Mouse (Mus musculus) CH12F3 (cell line): ENCODE measurements around the gene Tbc1d32.

Experiments used
- in situ Hi-C: fragments of 300-500 bp; cut with MboI; formaldehyde crosslinking; loops from 2 replicates; pipeline ENCODE4 v1.14.3; 2020; ENCODE audit warnings: low sequenced_read_pairs

Tbc1d32 gene

GRCm38 (mm10) chr10:56114951-56115635, 113.4 kb downstream of the Tbc1d32 start:
- in situ Hi-C loops: no loop called here

- in situ Hi-C loops: no loop called here
These were observed 121.5 kb downstream of the Tbc1d32 start for GRCm38 (mm10) chr10:56106996-56107334.

GRCm38 (mm10) chr10:56106333-56106995, 122.0 kb downstream of the Tbc1d32 start, which contains the start of gene Msl3l2:
TSS of gene Msl3l2 (plus strand) at chr10:56106917.
- in situ Hi-C loops: no loop called here

GRCm38 (mm10) chr10:56099641-56100310, 128.7 kb downstream of the Tbc1d32 start:
- in situ Hi-C loops: no loop called here

GRCm38 (mm10) chr10:56099126-56099525, 129.4 kb downstream of the Tbc1d32 start:
- in situ Hi-C loops: no loop called here

GRCm38 (mm10) chr10:56096757-56097156, 131.7 kb downstream of the Tbc1d32 start:
- in situ Hi-C loops: no loop called here

GRCm38 (mm10) chr10:56094586-56094985, 133.9 kb downstream of the Tbc1d32 start:
- in situ Hi-C loops: no loop called here

- in situ Hi-C loops: no loop called here
These were observed 138.8 kb downstream of the Tbc1d32 start for GRCm38 (mm10) chr10:56089714-56090113.

GRCm38 (mm10) chr10:56062746-56063145, 165.7 kb downstream of the Tbc1d32 start:
- in situ Hi-C loops: no loop called here

- in situ Hi-C loops: no loop called here
These were observed 167.2 kb downstream of the Tbc1d32 start for GRCm38 (mm10) chr10:56061238-56061830.

- in situ Hi-C loops: no loop called here
These were observed 169.5 kb downstream of the Tbc1d32 start for GRCm38 (mm10) chr10:56058979-56059422.

GRCm38 (mm10) chr10:56025400-56025799, 203.1 kb downstream of the Tbc1d32 start:
- in situ Hi-C loops: no loop called here

GRCm38 (mm10) chr10:56024579-56024978, 203.9 kb downstream of the Tbc1d32 start:
- in situ Hi-C loops: no loop called here

- in situ Hi-C loops: no loop called here
These were observed 248.5 kb downstream of the Tbc1d32 start for GRCm38 (mm10) chr10:55979898-55980521.

- in situ Hi-C loops: no loop called here
These were observed 250.5 kb downstream of the Tbc1d32 start for GRCm38 (mm10) chr10:55978001-55978400.
